Mouse (Mus musculus): ENCODE data around the gene Zfp451. TPM values are rescaled to one million over a fixed set of nuclear protein-coding genes. Genes with fewer than 3 reads are reported as not detected.
"Not testable (repeated sequence)": the region's sequence is repeated elsewhere in the genome, so short reads cannot be mapped to it uniquely, and the experiment has no call there.

The Zfp451 gene
- total RNA-seq, 2 experiments from 2014 or later = 52.5 to 54.7 TPM

DNA sequence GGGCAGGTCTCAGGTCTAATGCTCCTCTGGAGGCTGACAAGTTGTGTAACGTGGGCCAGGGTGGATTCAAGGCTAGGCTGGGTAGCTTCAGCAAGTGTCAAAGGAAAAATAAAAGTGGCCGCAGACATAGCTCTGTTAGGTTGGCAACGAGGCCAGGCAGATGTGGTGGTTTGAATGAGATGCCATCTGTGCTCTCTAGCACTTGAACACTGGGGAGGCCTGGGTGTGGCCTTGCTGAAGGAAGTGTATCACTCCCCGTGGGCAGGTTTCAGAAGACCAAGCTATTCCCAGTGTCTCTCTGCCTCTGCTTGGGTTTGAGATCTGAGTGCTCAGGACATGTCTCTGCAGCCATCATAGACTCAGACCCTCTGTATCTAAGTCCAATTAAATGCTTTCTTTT lies 55.9 kb downstream of the Zfp451 start:
- no peak for DNase-seq (ENCODE audit: low spot score in 2 of 2)

DNA sequence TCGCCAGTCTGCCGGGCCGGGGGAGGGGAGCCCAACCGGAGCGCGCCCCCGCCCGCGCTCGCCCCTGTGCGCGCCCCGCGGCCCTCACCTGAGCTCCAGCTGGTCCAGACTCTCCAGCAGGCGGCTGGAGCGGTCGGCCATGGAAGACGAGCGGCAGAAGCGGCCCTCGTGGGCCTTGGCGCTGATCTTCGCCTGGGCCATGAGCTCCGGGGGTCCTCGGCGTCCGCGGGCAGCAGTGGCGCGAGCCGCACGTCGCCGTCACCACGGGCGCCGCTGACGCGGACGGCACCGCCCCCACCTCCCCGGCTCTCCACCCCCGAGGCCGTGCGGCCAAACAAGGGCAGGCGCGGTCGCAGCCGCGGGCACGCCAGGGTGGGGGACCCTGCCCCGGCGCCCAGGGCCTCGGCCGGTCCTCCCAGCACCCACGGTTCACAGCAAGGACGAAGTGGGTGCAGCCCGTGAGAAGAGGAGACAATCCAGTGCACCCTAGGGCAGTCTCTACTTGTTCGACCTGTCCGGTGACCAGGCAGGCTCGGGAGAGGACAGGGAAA lies 56.8 kb downstream of the Zfp451 start, which contains the start of gene Bag2:
Gene Bag2 (minus strand): TSS at position 305 of the 551 bp plus-strand sequence.
- DNase-seq (ENCODE audit: low spot score in 2 of 2) = peak; percentile 54 to 58

DNA sequence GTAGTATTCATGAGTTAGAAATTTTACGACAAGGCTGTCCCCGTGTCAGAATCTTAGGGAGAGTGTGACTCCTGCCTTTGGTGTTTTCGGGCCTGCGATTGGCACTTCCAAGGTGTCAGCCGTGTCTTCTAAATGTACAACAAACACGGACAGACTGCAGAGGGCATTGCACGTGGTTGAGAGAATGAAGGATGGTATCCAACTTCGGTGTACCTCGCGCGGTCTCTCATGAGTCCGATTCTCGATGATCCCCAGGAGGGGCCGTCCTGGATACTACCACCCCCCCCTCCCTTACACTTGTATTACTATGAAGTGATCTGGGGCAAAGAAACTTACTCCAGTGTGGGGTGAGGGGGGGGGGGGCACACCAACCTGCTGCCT lies 57.4 kb downstream of the Zfp451 start:
- DNase-seq (ENCODE audit: low spot score in 2 of 2) = no peak

DNA sequence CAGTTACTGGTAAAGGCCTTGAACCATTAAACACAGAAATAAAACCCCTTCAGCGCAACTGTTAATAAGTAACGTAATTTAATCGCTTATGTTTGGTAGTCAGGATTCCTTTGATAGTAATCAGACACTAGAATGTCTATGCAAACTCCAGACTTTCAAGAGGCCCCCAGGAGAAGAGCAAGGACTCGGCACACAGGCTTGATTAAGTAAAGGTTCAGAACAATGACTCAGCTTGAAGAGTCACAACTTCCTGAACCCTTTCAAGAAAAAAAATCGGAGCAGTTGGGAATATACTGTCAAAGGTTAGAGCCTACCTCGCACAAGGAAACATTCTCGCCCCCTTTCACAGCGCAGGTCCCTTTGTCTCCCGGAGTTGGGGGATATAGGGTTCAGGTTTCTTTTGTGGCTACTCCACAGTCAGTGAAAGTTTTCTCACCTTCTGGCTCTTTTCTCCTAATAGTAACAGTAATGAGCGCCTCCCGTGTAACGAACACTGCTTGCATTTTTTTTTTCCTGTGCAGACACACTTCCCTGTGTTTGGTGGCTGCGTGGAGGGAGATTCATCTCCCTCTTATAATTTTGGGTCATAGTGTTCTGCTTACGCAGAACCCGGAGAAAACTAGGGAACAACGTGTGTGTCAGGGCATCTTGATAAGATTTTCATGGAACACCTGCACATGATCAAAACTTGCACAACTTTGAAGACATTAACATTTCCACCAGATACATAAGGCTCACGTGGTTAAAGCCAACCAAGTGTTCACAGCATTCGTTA lies 58.0 kb downstream of the Zfp451 start:
- no peak for DNase-seq (ENCODE audit: low spot score in 2 of 2)

DNA sequence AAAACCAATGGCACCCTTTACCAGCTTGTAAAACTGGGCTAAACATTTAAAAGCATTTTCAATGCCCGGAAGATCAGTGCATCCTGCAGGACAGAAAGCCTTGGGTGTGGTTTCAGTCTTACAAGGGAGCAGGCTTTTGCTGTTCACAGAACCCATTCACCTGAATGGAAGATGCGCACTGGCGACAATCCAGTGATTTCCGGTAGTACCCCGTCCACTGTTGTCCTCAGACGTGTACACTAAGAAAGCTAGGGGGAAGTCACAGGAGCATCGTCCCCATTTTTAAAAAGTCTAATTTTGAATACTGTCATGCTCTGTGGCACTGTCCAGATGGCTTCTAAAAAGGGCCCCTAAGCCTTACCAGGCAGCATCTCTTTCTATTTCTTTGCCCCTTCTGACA lies 58.6 kb downstream of the Zfp451 start:
- no peak for DNase-seq (ENCODE audit: low spot score in 2 of 2)

DNA sequence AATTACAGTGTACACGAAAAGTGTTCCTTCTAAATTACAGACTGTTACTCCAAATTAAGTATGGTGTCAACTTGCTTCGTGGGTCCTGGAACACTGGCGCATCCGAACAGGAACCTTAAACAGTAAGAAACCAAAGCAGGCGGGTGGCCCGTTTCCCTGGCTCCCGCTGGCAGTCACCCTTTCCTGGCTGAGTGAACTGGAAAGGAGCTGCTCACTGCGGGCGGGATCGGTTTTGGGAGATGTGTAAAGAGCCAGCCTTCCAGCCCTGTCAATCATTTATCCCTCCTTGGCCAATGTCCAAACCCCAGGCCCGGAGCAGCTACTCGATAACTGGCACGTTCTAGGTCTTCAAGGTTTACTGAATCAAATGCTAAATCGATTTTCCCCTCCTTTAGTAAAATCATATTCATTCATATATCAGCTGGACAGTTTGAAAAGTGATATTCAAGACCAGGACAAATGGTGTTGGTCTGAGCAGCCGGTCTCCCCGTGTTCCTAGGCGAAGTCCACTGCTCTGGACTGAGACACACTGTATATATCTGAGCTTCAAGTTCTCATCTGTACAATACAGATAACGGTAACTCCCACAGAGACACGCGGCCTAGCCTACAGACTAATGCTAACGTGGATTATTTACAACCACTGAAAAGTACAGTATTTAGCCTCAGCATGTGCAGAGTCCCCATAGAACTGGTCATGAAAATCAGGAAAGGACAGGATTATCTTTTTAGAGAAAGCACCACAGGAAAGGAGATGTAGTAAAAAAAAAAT lies 59.2 kb downstream of the Zfp451 start:
- no peak for DNase-seq (ENCODE audit: low spot score in 2 of 2)

DNA sequence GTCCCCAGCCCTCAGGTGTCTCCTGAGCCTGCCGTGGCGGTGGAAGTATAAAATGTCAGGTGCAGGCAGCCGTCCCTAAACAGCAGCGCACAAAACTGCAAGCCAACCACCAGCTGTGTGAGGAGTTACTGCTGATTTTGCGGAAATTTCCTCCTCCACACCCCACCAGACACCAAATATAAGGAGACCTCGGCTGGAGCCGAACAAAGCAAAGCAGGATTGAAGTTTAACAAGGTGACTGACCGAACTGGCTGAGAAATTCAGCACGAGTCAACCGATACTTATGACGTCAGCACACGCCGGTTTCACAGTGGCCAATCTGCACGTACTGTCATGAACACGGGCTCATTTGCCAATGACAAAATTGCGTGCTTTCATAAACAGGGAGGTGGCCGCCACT lies 60.3 kb downstream of the Zfp451 start:
- no peak for DNase-seq (ENCODE audit: low spot score in 2 of 2)

DNA sequence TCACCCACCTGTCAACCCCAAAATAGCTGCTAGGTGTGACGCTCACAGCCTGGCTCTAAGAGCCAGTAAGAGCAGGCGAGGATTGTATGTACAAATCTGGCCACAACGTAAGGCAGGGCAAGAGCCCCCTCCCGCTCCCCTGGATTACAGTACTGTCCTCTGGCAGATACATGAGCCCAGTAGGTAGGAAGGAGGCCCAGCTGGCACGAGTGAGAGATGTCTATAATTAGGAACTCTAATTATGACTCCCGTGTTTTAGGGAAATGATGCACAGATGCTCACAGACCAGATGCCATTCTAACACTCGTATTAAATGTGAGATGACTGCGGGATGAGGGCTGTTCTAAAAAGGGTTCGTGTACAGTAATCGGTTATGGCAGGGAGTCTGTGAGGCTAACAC lies 63.1 kb downstream of the Zfp451 start:
- DNase-seq (ENCODE audit: low spot score in 2 of 2) = peak in 1 of 2 experiments; percentile 55

DNA sequence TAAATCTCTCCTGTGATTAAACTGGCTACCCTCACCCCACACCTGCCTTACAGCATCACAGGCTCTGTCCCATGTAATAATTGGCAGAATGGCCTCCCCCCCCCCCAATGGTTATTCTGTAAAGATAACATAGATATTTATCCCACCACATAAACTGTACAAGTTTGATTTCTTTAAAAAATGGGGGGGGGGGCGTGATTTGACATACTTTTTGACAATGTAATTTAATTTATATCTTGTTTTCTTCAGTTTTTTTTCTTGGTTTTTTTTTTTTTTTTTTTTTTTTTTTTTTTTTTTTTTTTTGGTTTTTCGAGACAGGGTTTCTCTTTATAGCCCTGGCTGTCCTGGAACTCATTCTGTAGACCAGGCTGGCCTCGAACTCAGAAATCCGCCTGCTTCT lies 64.7 kb downstream of the Zfp451 start:
- DNase-seq (ENCODE audit: low spot score in 2 of 2) = not testable (repeated sequence)

DNA sequence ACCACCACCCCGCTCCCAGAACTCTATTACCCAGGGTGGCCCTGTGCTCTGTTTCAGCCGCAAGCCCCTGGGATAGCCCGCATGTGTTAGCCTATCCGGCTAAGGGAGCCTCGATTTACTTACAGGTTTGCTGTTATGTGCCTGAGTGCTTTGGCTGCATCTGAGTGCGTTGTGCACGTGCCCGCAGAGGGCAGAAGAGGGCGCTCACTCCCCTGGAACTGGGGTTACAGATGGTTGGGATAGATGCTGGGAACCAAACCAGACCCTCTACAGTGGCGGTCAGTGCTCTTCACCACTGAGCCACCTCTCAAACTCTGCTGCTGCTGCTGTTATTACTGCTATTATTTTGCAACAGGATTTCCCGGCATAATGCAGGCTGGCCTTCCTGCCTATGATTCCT lies 65.3 kb downstream of the Zfp451 start:
- DNase-seq (ENCODE audit: low spot score in 2 of 2) = no peak

DNA sequence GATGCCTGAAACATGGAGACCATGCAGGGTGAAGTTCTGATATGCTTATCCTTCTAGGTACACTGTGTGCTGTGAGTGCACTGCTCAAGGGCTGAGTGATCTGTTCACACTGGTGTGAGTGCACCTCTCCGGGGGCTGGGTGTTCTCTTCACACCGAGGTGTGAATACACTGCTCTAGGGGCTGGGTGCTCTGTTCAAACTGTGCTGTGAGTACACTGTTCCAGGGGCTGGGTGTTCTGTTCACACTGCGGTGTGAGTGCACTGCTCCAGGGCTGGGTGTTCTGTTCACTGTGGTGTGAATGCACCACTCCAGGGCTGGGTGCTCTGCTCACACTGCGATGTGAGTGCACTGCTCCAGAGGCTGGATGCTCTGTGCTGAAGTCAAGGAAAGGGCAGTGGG lies 68.5 kb downstream of the Zfp451 start:
- DNase-seq (ENCODE audit: low spot score in 2 of 2) = no peak

DNA sequence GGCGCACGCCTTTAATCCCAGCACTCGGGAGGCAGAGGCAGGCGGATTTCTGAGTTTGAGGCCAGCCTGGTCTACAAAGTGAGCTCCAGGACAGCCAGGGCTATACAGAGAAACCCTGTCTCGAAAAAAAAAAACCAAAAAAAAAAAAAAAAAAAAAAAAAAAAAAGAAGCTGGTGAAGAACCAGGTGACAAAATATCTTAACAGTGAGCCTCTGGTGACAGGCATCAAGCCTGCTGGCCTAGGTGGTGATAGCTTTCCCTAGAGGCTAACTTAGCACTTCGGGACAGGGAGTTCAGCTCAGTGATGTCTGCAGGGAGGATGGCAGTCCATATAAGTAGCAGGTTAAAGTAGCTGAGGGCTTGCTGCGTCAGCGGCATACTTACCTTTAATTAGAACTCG lies 69.6 kb downstream of the Zfp451 start:
- DNase-seq (ENCODE audit: low spot score in 2 of 2) = not testable (repeated sequence)

DNA sequence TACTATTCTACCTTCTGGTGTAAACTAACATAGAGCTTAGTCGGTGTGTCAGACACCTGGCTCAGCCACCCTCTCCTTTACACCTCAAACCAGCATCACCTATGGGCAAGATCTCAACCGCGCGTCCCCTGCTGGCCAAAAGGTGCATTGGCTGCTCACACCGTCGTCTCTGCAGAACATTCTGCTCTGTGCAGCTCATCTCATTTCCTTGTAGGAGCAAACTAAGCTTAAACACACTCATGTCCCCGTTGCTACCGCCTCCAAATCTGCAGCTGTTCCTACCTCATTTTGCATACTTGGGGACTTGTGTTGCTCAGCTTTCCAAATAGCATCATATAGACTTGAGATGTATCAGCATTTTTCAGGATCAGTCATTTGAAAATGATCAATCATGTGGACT lies 71.5 kb downstream of the Zfp451 start:
- no peak for DNase-seq (ENCODE audit: low spot score in 2 of 2)

DNA sequence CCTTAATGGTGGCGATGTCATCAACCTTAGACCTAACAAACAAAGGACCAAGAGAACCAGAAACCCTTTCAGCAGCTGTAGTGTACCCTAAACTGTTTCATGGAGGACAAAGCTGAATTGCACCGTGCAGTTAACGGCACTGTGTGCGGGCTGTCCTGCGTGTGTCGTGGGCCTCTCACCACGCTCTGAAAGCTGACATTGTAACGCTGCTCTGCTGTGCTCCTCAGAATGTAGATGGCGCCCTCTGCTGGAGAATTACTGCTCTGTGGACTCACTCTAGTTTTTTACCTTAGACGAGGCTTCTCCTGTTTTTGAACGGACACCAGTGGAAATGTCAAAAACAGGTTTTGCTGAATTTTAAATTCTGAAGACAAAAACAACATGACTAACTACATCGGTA lies 75.1 kb downstream of the Zfp451 start:
- DNase-seq (ENCODE audit: low spot score in 2 of 2) = peak; percentile 80 to 89

DNA sequence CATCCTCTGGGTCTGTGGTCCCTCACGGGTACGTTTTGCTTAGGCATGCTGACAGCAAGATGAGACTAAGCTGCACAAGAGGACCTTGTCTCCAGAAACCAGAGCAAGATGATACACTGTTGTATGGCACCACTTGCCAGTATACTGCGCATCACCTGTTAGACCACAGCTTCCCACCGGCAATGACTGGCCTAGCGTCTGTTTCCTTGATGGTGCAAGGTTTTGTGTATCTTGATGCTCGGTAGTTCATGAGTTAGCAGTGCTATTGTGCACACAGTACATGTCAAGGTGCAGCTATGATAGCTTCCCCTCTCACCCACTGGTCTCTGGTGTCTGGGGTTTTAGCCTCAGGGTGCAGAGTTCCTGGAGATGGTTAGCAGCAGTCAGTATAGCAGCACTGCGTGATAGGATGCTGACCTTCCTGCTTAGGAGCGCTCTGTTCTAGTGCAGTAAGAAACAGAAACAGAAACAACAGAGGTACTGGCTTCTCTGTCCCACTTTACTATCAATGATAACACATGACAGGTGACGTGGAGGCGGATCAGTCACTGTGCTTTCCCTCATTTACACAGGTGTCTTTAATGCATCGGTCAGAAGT lies 75.6 kb downstream of the Zfp451 start:
- no peak for DNase-seq (ENCODE audit: low spot score in 2 of 2)

DNA sequence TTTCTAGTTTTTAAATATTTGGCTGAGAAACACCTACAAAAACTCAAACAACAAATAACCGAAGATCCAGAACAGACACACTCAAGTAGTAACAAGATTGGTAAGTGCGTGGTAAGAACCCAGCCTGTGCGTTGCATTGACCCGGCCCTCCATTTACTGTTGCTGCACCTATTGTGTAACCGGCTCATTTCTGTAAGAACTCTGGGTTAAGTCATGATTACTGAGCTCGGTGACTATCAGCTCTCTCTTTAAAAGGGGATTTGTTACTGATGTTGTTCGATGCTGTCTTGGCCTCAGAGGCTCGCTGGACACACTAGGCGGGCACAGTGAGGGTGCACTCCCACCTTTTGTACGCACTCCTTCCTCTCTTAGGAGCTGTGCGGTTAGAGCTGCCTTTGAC lies 76.1 kb downstream of the Zfp451 start:
- no peak for DNase-seq (ENCODE audit: low spot score in 2 of 2)

DNA sequence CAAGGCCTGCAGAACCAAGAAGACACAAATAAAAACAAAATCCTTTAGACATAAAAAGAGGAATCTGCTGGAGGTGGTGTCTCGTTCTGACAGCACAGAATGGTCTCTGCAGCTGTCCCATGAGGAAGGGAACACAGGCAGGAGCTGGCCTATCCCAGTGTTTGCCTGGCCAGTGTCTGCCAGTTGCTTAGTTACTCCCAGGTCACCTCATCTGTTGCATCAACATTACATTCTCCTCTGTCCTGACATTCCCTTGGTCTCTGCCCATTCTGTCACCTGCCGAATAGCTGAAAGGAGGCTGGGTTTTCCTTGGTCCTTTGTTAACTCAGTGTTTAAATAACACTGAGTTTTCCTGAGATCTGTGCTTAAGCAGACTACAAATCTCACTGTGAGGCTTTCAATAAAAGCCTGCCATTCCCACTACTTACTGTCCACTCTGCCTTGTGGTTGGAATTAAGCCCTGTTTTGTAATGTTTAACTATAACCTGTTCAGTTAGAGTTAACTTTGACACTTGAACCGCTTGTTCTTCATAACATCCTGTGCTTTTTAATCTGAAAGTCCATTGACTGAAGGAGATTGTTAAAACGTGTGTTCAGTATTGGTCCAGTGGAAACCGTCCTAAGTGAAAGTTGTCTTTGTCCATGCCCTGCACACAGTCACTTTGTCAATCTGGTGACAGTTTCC lies 80.3 kb downstream of the Zfp451 start:
- no peak for DNase-seq (ENCODE audit: low spot score in 2 of 2)

DNA sequence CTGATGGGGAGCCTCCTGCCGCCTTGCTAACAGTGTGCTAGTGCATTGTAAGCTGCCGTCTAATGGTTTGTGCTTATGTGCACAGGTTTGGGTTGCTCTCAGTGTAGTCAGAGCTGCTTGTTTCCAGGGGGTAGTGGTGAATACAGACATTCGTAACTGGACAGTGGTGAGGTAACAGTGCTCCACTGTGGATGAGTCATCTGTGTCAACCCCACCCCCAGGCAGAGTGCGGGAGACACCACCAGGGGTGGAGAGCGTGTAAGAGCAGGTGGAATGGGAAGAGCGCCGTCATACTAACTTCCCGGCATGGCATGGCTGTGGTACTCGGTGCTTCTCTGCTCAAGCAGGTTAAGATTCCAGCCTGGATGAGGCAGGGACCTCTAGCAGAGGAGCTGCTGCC lies 81.4 kb downstream of the Zfp451 start:
- DNase-seq (ENCODE audit: low spot score in 2 of 2) = no peak

DNA sequence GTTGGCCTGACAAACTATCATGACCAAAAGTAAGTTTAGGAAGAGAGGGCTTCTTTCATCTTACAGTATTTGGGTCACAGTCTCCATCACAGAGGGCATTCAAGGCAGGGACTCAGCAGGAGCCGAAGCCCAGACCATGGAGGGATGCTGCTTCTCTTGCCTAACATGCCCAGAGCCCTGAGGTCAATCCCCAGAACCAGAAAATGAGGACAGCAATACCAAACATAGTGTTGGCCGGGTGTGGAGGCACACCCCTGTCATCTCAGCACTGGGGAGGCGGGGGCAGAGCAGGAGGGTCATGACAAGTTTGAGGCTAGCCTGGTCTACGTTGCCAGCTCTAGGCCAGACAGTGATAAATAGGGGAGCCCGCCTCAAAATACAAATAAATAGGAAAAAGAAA lies 89.3 kb downstream of the Zfp451 start:
- no peak for DNase-seq (ENCODE audit: low spot score in 2 of 2)

DNA sequence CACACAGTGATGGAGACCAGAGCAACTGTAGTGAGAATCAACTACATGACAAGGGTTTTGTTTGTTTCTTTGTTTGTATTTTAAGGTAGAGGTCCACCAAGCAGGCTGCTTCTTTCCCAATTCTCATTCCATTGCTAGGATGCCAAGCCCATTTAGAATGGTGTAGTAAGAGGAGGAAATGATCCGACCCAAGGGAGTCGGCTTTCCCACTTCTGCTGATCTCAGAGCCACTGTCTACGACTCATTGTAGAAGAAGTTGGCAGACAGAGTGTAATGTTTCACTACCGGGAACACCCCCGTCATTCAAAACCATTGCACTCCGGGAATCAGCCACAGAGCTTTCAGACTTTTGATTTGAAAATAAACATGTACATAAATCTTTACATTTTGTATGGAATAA lies 89.9 kb downstream of the Zfp451 start:
- DNase-seq (ENCODE audit: low spot score in 2 of 2) = no peak

DNA sequence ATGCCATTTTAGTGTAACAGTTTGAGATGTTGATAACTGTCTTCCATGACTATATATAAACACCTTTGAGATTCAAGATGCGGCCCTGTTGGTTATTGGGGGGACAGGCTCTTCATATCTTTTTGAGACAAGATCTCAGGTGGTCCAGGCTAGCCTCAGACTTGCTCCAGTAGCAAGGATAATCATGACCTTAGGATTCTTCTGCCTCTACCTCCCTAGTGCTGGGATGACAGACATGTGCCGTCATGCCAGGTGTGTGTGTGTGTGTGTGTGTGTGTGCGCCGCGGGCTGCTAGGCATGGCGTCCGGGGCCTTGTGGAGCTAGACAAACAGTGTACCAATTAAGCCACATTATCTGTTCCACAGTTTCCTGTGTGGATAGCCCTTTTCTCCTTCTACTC lies 93.4 kb downstream of the Zfp451 start:
- no peak for DNase-seq (ENCODE audit: low spot score in 2 of 2)
